Mouse (Mus musculus): Measurements from ENCODE around the gene Hist1h4f.

Gene Hist1h4f

DNA sequence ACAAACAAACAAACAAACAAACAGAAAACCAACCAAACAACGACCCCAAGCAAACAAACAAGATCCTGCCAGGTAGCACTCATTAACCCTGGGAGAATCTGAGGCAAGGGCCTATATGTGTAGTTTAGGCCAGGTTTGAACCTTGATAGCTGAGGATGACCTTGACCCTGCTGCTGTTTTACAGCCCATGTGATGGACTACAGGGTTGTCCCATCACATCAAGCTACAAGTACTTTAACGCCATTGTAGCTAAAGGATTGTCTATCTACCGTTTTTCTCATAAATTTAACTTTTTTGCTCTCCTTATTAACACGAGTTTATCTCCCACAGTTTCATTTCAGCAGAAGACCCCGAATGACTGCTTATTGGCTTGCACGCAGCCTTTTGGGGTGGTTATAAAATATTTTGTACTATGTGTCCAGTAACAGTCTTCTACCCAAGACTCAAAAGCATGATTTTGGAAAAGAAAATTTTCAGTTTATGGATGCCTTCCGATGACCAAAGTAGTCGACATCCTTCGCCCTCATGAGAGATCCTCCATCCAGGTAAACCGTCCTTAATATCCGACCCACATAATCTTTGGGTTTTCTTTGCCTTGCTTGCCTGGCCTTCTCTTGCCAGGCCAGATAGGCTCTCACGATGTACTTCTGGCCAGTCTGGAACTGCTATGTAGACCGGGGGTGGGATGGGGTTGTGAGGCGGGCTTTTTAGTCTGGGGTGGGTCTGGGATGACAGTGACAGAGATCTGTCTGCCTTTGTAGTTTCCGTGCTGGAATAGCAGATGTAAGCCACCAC is 35.4 kb downstream of the Hist1h4f start:
- DNase-seq (ENCODE audit: low read depth, low spot score): no peak

DNA sequence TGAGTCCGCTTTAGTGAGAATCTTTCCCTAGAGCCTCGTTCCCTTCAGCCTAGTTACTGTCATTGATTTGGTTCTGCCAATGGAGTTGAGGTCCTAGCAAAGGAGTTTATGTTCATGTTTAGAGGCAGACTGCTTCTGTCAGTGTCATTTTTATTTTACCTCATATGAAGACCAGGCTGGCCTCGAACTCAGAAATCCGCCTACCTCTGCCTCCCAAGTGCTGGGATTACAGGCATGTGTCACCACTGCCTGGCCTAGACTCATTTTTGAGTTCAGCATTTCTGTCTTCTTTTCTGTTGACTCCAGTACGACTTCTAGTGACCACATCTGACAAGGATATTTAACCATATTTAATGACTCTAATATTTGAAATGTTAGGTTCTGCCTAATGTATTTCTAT is 36.2 kb downstream of the Hist1h4f start:
- DNase-seq (ENCODE audit: low read depth, low spot score): no peak

DNA sequence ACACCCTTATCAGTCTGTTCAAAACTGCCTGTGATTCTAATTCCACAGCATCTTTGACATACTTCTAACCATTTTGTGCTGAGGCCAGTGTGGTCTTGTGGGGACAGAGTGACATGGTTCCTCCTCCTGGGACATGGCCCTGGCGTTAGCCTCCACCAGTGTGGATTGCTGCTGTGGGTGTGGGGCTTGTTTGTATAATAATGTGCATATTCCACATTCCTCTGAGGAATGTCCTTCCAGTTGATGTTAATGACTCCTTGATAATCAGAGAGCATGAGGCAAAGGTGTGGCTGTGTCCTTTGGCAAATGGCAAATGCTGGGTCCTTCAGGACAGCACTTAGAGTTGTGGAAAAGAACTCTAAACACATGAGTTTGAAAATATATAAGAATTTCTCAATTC is 37.9 kb downstream of the Hist1h4f start:
- no peak for DNase-seq (ENCODE audit: low read depth, low spot score)

DNA sequence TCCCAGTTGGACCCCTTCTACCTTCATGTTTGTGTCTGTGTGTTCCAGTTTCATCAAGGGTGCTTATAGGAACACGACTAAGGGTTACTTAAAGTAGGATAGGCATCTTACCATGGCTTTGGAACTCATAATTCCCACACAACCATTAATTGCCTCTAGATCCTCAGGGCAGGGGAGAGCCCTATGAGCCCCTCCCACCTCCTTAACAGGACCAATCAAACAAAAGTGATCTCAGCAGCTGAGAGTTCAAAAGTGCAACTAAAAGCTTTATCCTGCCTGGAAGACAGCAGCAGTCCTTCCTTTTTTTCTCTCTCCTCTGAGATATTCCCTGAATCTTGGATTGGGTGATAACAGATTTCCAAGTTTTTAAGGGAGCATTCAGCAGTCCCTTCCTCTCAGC is 41.3 kb downstream of the Hist1h4f start:
- no peak for DNase-seq (ENCODE audit: low read depth, low spot score)

DNA sequence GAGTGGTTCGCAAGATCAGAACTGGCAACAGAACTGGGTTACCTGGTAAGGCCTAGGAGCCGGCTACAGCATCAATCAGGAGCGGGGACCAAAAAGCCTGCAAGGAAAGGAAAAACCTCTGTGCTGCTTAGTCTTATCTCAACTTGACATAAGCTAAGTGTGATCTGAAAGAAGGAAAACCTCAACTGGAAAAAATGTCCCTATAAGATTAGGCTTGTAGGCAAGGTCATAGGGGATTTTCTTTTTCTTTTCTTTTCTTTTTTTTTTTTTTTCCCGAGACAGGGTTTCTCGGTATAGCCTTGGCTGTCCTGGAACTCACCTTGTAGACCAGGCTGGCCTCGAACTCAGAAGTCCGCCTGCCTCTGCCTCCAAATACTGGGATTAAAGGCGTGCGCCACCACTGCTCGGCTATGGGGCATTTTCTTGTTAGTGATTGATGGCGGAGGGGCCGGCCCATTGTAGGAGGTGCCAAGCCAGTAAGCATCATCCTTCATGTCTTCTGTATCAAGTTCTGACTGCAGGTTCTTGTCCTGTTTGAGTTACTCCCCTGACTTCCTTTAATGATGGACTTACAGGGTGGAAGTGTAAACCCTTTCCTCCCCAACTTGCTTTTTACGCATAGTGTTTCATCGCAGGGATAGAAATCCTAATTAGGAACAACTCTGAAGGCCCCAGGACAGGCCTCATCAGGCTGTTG is 44.5 kb downstream of the Hist1h4f start:
- DNase-seq (ENCODE audit: low read depth, low spot score): no peak

DNA sequence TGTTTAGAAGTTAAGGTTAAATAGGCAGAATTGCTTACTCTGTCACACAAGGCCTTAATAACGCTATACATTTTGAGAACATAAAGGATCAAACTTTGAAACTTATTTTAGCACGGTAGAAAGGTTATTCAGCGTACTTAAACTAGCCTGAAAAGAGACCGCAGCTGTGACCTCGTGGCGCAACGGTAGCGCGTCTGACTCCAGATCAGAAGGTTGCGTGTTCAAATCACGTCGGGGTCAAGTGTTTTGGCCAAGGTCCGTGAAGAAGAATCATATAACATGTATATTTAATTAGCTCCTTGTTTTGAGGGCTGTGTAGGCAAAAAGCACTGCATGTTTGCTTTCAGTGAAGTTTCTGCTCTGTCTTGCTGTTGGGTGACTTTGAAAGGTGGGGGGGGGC is 45.1 kb downstream of the Hist1h4f start:
- DNase-seq (ENCODE audit: low read depth, low spot score): no peak

DNA sequence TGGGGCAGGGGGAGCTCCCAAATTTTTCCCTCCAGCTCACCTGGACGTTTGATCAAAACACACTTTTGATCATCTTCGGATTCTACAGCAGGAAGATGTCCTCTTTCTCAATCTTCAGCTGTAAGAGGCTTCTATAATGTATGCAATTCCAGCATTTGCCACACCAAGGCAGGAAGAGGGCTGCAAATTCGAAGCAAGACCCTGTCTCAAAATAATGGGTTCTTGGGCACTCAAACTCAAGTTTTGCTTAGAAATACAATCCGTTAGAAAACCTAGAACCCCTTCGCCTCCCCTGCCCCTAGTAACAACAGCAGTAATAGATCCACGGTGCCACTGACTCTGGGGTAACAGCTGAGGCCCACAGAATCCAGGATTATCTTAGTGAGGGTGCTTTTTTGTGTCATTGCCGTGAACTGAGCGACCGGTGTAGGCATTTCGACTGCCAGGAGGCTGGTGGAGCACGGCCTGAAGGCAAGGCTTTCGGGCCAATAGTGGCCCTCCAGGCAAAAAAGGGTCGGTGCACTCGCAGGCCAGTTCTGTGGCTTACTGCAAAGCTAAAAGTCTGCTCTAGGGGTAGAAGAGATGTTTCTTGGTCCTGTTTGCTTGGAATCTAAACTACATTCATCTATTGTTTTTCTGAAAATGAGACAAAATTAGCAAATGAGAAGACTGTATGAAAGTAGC is 45.6 kb downstream of the Hist1h4f start:
- no peak for DNase-seq (ENCODE audit: low read depth, low spot score)

DNA sequence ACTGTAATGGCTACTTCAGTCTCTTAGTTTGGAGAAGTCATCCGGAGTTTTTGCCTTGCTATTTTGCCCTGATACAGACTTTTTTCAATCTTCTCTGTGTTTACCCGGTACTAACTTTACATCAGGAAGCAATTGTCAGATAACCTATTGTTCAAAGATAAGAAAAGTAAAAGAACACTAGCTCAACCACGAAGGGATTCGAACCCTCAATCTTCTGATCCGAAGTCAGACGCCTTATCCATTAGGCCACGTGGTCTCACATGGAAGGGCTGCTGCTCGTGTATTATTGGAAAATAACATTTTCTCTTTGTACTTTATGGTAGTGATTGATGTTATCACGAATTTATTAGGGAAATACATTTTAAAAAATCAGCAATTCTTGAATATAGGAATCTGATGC is 47.7 kb downstream of the Hist1h4f start:
- peak; percentile 62 for DNase-seq (ENCODE audit: low read depth, low spot score)

DNA sequence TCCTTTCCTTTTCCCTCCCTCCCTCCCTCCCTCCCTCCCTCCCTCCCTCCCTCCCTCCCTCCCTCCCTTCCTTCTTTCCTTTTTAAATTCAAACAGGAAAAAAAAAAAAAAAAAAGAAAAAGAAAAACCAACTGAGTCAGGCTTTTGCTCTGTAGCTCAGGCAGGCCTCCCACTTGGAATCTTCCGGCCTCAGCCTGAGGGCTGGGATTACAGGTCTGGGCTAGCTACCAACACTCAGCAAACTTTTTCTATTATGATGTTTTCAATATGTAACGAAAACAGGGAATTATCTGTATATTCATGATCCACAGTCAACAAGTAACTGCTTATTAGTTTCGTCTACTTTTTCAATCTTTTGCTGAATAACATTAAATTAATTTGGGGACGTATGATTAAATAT is 48.5 kb downstream of the Hist1h4f start:
- DNase-seq (ENCODE audit: low read depth, low spot score): no peak

DNA sequence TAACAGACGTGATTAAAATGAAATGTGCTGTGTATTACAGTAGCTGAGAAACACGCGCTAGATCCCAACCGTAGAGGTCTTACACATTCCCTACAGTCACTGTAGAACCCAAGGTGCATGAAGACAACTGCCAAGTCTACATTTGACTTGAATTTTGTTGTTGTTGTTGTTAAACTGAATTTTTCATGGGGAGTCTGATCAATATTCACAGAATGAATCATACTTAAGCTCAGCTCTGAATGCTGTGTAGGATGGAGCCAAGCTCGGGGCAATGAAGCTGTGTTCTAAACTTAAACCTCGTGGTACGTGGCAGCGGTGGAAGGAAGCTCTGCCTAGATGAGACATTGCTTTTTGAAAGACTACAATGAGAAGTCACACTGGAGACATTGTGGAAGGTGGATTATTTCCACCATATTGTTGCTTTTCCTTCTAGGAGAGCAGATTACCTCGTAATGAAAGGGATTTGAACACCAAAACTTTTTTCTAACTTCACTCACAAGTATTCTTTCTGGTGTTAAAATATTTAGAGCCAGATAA is 49.3 kb downstream of the Hist1h4f start:
- no peak for DNase-seq (ENCODE audit: low read depth, low spot score)

DNA sequence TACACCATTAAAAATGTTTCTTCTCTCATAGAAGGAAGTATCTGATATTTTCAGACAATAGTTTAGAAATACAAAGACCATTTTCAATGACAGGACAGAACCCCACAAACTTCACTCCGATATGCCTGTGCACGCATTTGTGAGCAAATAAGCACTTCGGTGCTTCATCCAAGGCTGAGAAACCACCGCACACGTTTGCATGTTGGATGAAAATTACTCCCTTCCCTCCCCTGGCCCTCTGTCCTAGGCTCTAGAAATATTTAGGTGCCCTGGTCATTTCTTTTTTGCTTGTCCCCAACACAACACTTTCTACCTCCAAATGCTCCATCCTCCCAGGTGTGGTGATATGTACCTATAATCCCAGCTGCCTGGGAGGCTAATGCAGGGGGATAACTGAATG is 49.9 kb downstream of the Hist1h4f start:
- no peak for DNase-seq (ENCODE audit: low read depth, low spot score)

All from c-Kit-negative CD71-positive TER-119-positive erythroid progenitor cells, embryonic 14.5 days (primary cell).